Mouse (Mus musculus): ENCODE results near the gene Prkx. TPM values are rescaled to one million over a fixed set of nuclear protein-coding genes. Genes with fewer than 3 reads are reported as not detected.

The Prkx gene
- polyA plus RNA-seq, 1 experiment from 2014 or later: 14.1 TPM

- Histone ChIP-seq H3K9ac (ENCODE audit: low read length) (peak overlapping the region; percentile 79), H3K4me3 (ENCODE audit: low read length) (peak overlapping the region; percentile 68), H3K4me1 (ENCODE audit: control insufficient read depth, insufficient read depth, low read length) (no peaks in the 10 kb centered on the region; the same call in 1 of the 2 replicates), H3K36me3 (ENCODE audit: control insufficient read depth, insufficient read depth) (no peaks in the 10 kb centered on the region), H3K27ac (ENCODE audit: low read length) (peak overlapping the region; percentile 75), H3K4me2 (ENCODE audit: low read depth, low read length) (peak overlapping the region; percentile 69), H3K27me3 (ENCODE audit: control insufficient read depth, insufficient read depth, low read length) (no peaks in the 10 kb centered on the region), H3K9me3 (replicated peaks; ENCODE audit: control insufficient read depth, low read length) (no peaks in the 10 kb centered on the region)
- 6% methylated on average over 28 of the region's 30 CpGs for WGBS
- peak; percentile 98 for ATAC-seq (replicated peaks; ENCODE audit: extremely low read depth, insufficient read depth, low FRiP score)
Measured at GRCm38 (mm10) chrX:77795858-77796174, 262 bp downstream of the Prkx start.

- Histone ChIP-seq H3K4me2 (ENCODE audit: low read depth, low read length) (peak overlapping the region; percentile 69), H3K4me3 (ENCODE audit: low read length) (peak overlapping the region; percentile 68), H3K27ac (ENCODE audit: low read length) (peak overlapping the region; percentile 61), H3K27me3 (ENCODE audit: control insufficient read depth, insufficient read depth, low read length) (no peaks in the 10 kb centered on the region), H3K9me3 (replicated peaks; ENCODE audit: control insufficient read depth, low read length) (no peaks in the 10 kb centered on the region), H3K4me1 (ENCODE audit: control insufficient read depth, insufficient read depth, low read length) (no peaks in the 10 kb centered on the region; the same call in 1 of the 2 replicates), H3K36me3 (ENCODE audit: control insufficient read depth, insufficient read depth) (no peaks in the 10 kb centered on the region), H3K9ac (ENCODE audit: low read length) (peak overlapping the region; percentile 79)
- WGBS: 9% methylated on average over 59 of the region's 61 CpGs
- ATAC-seq (replicated peaks; ENCODE audit: extremely low read depth, insufficient read depth, low FRiP score): peak; percentile 53
Measured at GRCm38 (mm10) chrX:77794962-77795857, 868 bp downstream of the Prkx start.

GRCm38 (mm10) chrX:77788675-77789074, 7.4 kb downstream of the Prkx start:
- no peak overlapping the region for H3K27ac ChIP-seq (ENCODE audit: low read length)

GRCm38 (mm10) chrX:77786354-77786753, 9.7 kb downstream of the Prkx start:
- Histone ChIP-seq H3K4me3 (ENCODE audit: low read length) (no peak overlapping the region), H3K4me1 (ENCODE audit: control insufficient read depth, insufficient read depth, low read length) (no peaks in the 10 kb centered on the region), H3K4me2 (ENCODE audit: low read depth, low read length) (no peak overlapping the region), H3K9me3 (replicated peaks; ENCODE audit: control insufficient read depth, low read length) (no peaks in the 10 kb centered on the region), H3K9ac (ENCODE audit: low read length) (no peak overlapping the region), H3K27me3 (ENCODE audit: control insufficient read depth, insufficient read depth, low read length) (no peaks in the 10 kb centered on the region), H3K36me3 (ENCODE audit: control insufficient read depth, insufficient read depth) (peaks cover 4% of the 10 kb centered on the region; the same call in 1 of the 2 replicates), H3K27ac (ENCODE audit: low read length) (no peak overlapping the region)
- no peak for ATAC-seq (replicated peaks; ENCODE audit: extremely low read depth, insufficient read depth, low FRiP score)

More at GRCm38 (mm10) chrX:77788675-77789074, 7.4 kb downstream of the Prkx start:
- Histone ChIP-seq H3K4me3 (ENCODE audit: low read length) (no peak overlapping the region), H3K9ac (ENCODE audit: low read length) (no peak overlapping the region), H3K9me3 (replicated peaks; ENCODE audit: control insufficient read depth, low read length) (no peaks in the 10 kb centered on the region), H3K4me2 (ENCODE audit: low read depth, low read length) (no peak overlapping the region), H3K4me1 (ENCODE audit: control insufficient read depth, insufficient read depth, low read length) (no peaks in the 10 kb centered on the region), H3K27me3 (ENCODE audit: control insufficient read depth, insufficient read depth, low read length) (no peaks in the 10 kb centered on the region), H3K36me3 (ENCODE audit: control insufficient read depth, insufficient read depth) (peaks cover 4% of the 10 kb centered on the region; the same call in 1 of the 2 replicates)
- ATAC-seq (replicated peaks; ENCODE audit: extremely low read depth, insufficient read depth, low FRiP score): no peak
- 62% methylated on average over 3 of the region's 3 CpGs for WGBS

- H3K27ac ChIP-seq (ENCODE audit: low read length): no peak overlapping the region
- no peaks in the 10 kb centered on the region for H3K4me1 ChIP-seq (ENCODE audit: control insufficient read depth, insufficient read depth, low read length)
- H3K4me3 ChIP-seq (ENCODE audit: low read length): no peak overlapping the region
- no peak for ATAC-seq (replicated peaks; ENCODE audit: extremely low read depth, insufficient read depth, low FRiP score)
- no peaks in the 10 kb centered on the region for H3K27me3 ChIP-seq (ENCODE audit: control insufficient read depth, insufficient read depth, low read length)
- H3K4me2 ChIP-seq (ENCODE audit: low read depth, low read length): no peak overlapping the region
- no peaks in the 10 kb centered on the region for H3K9me3 ChIP-seq (replicated peaks; ENCODE audit: control insufficient read depth, low read length)
- H3K9ac ChIP-seq (ENCODE audit: low read length): no peak overlapping the region
- no peaks in the 10 kb centered on the region for H3K36me3 ChIP-seq (ENCODE audit: control insufficient read depth, insufficient read depth)
Measured at GRCm38 (mm10) chrX:77777822-77778221, 18.3 kb downstream of the Prkx start.

GRCm38 (mm10) chrX:77765153-77765552, 30.9 kb downstream of the Prkx start:
- no peak overlapping the region for H3K27ac ChIP-seq (ENCODE audit: low read length)
- H3K9me3 ChIP-seq (replicated peaks; ENCODE audit: control insufficient read depth, low read length): no peaks in the 10 kb centered on the region
- no peak overlapping the region for H3K4me2 ChIP-seq (ENCODE audit: low read depth, low read length)
- H3K4me1 ChIP-seq (ENCODE audit: control insufficient read depth, insufficient read depth, low read length): no peaks in the 10 kb centered on the region
- WGBS: 74% methylated on average over 3 of the region's 3 CpGs
- no peak overlapping the region for H3K9ac ChIP-seq (ENCODE audit: low read length)
- no peak overlapping the region for H3K4me3 ChIP-seq (ENCODE audit: low read length)
- H3K36me3 ChIP-seq (ENCODE audit: control insufficient read depth, insufficient read depth): peaks cover 5% of the 10 kb centered on the region; the same call in 1 of the 2 replicates
- no peaks in the 10 kb centered on the region for H3K27me3 ChIP-seq (ENCODE audit: control insufficient read depth, insufficient read depth, low read length)
- ATAC-seq (replicated peaks; ENCODE audit: extremely low read depth, insufficient read depth, low FRiP score): no peak

- Histone ChIP-seq H3K27ac (ENCODE audit: low read length) (no peak overlapping the region), H3K36me3 (ENCODE audit: control insufficient read depth, insufficient read depth) (no peaks in the 10 kb centered on the region), H3K9me3 (replicated peaks; ENCODE audit: control insufficient read depth, low read length) (no peaks in the 10 kb centered on the region), H3K4me2 (ENCODE audit: low read depth, low read length) (no peak overlapping the region), H3K4me3 (ENCODE audit: low read length) (no peak overlapping the region), H3K4me1 (ENCODE audit: control insufficient read depth, insufficient read depth, low read length) (no peaks in the 10 kb centered on the region), H3K9ac (ENCODE audit: low read length) (no peak overlapping the region), H3K27me3 (ENCODE audit: control insufficient read depth, insufficient read depth, low read length) (no peaks in the 10 kb centered on the region)
- no peak for ATAC-seq (replicated peaks; ENCODE audit: extremely low read depth, insufficient read depth, low FRiP score)
- 70% methylated on average over 2 of the region's 2 CpGs for WGBS
Measured at GRCm38 (mm10) chrX:77744260-77744659, 51.8 kb downstream of the Prkx start.

- H3K27ac ChIP-seq (ENCODE audit: low read length): no peak overlapping the region
- WGBS: 16% methylated on average over 1 of the region's 1 CpGs
Measured at GRCm38 (mm10) chrX:77741383-77741782, 54.7 kb downstream of the Prkx start.

GRCm38 (mm10) chrX:77733930-77734536, 62.0 kb downstream of the Prkx start:
- Histone ChIP-seq H3K9me3 (replicated peaks; ENCODE audit: control insufficient read depth, low read length) (no peaks in the 10 kb centered on the region), H3K4me2 (ENCODE audit: low read depth, low read length) (no peak overlapping the region), H3K27ac (ENCODE audit: low read length) (no peak overlapping the region), H3K36me3 (ENCODE audit: control insufficient read depth, insufficient read depth) (no peaks in the 10 kb centered on the region), H3K27me3 (ENCODE audit: control insufficient read depth, insufficient read depth, low read length) (no peaks in the 10 kb centered on the region), H3K9ac (ENCODE audit: low read length) (no peak overlapping the region), H3K4me1 (ENCODE audit: control insufficient read depth, insufficient read depth, low read length) (no peaks in the 10 kb centered on the region), H3K4me3 (ENCODE audit: low read length) (no peak overlapping the region)
- WGBS: 71% methylated on average over 9 of the region's 9 CpGs
- no peak for ATAC-seq (replicated peaks; ENCODE audit: extremely low read depth, insufficient read depth, low FRiP score)

More at GRCm38 (mm10) chrX:77741383-77741782, 54.7 kb downstream of the Prkx start:
- ATAC-seq (replicated peaks; ENCODE audit: extremely low read depth, insufficient read depth, low FRiP score): no peak
- Histone ChIP-seq H3K4me1 (ENCODE audit: control insufficient read depth, insufficient read depth, low read length) (no peaks in the 10 kb centered on the region), H3K27me3 (ENCODE audit: control insufficient read depth, insufficient read depth, low read length) (no peaks in the 10 kb centered on the region), H3K9me3 (replicated peaks; ENCODE audit: control insufficient read depth, low read length) (no peaks in the 10 kb centered on the region), H3K36me3 (ENCODE audit: control insufficient read depth, insufficient read depth) (no peaks in the 10 kb centered on the region), H3K4me3 (ENCODE audit: low read length) (no peak overlapping the region), H3K9ac (ENCODE audit: low read length) (no peak overlapping the region), H3K4me2 (ENCODE audit: low read depth, low read length) (no peak overlapping the region)
